Mouse (Mus musculus) kidney, embryonic 16.5 days (tissue): Measurements from ENCODE around the gene Dgkg. TPM values are rescaled to one million over a fixed set of nuclear protein-coding genes. Genes with fewer than 3 reads are reported as not detected.

Source experiments
- ATAC-seq: fragments of 200-750 bp; cut with Nextera tagmentation; 2 replicates; pipeline ENCODE4 v1.8.0; 2017; ENCODE audit warnings: moderate TSS enrichment; ENCODE audit not compliant: low FRiP score, low TSS enrichment
- H3K27ac ChIP-seq: fragments of 300-500 bp; sonication (generic); 2 replicates; pipeline ENCODE4 v1.5.1; 2014; ENCODE audit warnings: low read length
- H3K27me3 ChIP-seq: fragments of 300-500 bp; sonication (generic); 2 replicates; pipeline ENCODE4 v1.6.1; 2014; ENCODE audit warnings: low read length, control low read depth, mixed read lengths; ENCODE audit not compliant: insufficient read depth
- H3K36me3 ChIP-seq: fragments of 300-500 bp; sonication (generic); 2 replicates; pipeline ENCODE4 v1.6.1; 2014; ENCODE audit warnings: low read length, control low read depth, mixed read lengths; ENCODE audit not compliant: insufficient read depth
- H3K4me1 ChIP-seq: fragments of 300-500 bp; sonication (generic); 2 replicates; pipeline ENCODE4 v1.6.1; 2014; ENCODE audit warnings: low read length, control low read depth, mixed read lengths; ENCODE audit not compliant: insufficient read depth
- H3K4me2 ChIP-seq: fragments of 300-500 bp; sonication (generic); replicated peaks from 2 replicates; pipeline ENCODE4 v1.6.1; 2014; ENCODE audit warnings: low read depth, low read length
- H3K4me3 ChIP-seq: fragments of 300-500 bp; sonication (generic); 2 replicates; pipeline ENCODE4 v1.5.1; 2014; ENCODE audit warnings: mild to moderate bottlenecking, low read length
- H3K9ac ChIP-seq: fragments of 300-500 bp; sonication (generic); replicated peaks from 2 replicates; pipeline ENCODE4 v1.6.1; 2014; ENCODE audit warnings: low read length
- H3K9me3 ChIP-seq: fragments of 300-500 bp; sonication (generic); 2 replicates; pipeline ENCODE4 v1.6.1; 2016; ENCODE audit warnings: low read length, control low read depth
- WGBS: fragments of 180-500 bp; shearing (Covaris S2); extraction: QIAGEN DNeasy Blood & Tissue Kit; methylation state at CpG from one replicate; pipeline ENCODE4 v1.1.7; 2014; 5-methylcytosine and 5-hydroxymethylcytosine counted together
- polyA plus RNA-seq: library from polyadenylated mRNA; unstranded; fragments of >200 nt; fragmentation: Nextera tagmentation; extraction: Ambion mirVana; gene quantifications from 2 replicates; pipeline ENCODE4 v1.2.1, GENCODE M21; 2015

Dgkg gene
- polyA plus RNA-seq, 1 experiment from 2014 or later = 0.51 TPM

GRCm38 (mm10) chr16:22510861-22511637, 146.0 kb downstream of the Dgkg start:
- Histone ChIP-seq H3K36me3 (no peaks in the 10 kb centered on the region), H3K9ac (no peak overlapping the region), H3K4me1 (no peaks in the 10 kb centered on the region), H3K27me3 (no peaks in the 10 kb centered on the region), H3K27ac (no peak overlapping the region), H3K4me3 (no peak overlapping the region), H3K4me2 (no peak overlapping the region), H3K9me3 (no peaks in the 10 kb centered on the region)
- ATAC-seq = no peak
- WGBS = 70% methylated on average over 9 of the region's 9 CpGs

- peaks cover 10% of the 10 kb centered on the region; the same call in 1 of the 2 replicates for H3K4me1 ChIP-seq
- WGBS = 90% methylated on average over 5 of the region's 5 CpGs
- H3K27ac ChIP-seq = no peak overlapping the region
- H3K9me3 ChIP-seq = no peaks in the 10 kb centered on the region
- no peak overlapping the region for H3K4me3 ChIP-seq
- no peak for ATAC-seq
- H3K9ac ChIP-seq = no peak overlapping the region
- H3K36me3 ChIP-seq = no peaks in the 10 kb centered on the region
- H3K27me3 ChIP-seq = no peaks in the 10 kb centered on the region
- H3K4me2 ChIP-seq = no peak overlapping the region
Measured at GRCm38 (mm10) chr16:22508936-22509563, 148.0 kb downstream of the Dgkg start.

- Histone ChIP-seq H3K9me3 (no peaks in the 10 kb centered on the region), H3K36me3 (no peaks in the 10 kb centered on the region), H3K4me3 (no peak overlapping the region), H3K4me2 (no peak overlapping the region), H3K9ac (no peak overlapping the region), H3K4me1 (peaks cover 12% of the 10 kb centered on the region; the same call in 1 of the 2 replicates), H3K27ac (no peak overlapping the region), H3K27me3 (no peaks in the 10 kb centered on the region)
- WGBS = 71% methylated on average over 6 of the region's 6 CpGs
- ATAC-seq = no peak
Measured at GRCm38 (mm10) chr16:22505656-22506055, 151.4 kb downstream of the Dgkg start.

GRCm38 (mm10) chr16:22504851-22505250, 152.2 kb downstream of the Dgkg start:
- WGBS = 33% methylated on average over 8 of the region's 8 CpGs
- H3K4me2 ChIP-seq = no peak overlapping the region
- no peaks in the 10 kb centered on the region for H3K27me3 ChIP-seq
- no peaks in the 10 kb centered on the region for H3K9me3 ChIP-seq
- no peaks in the 10 kb centered on the region for H3K36me3 ChIP-seq
- no peak overlapping the region for H3K4me3 ChIP-seq
- H3K9ac ChIP-seq = no peak overlapping the region
- peak; percentile 42 for ATAC-seq
- H3K4me1 ChIP-seq = peaks cover 12% of the 10 kb centered on the region; the same call in 1 of the 2 replicates
- no peak overlapping the region for H3K27ac ChIP-seq

GRCm38 (mm10) chr16:22504049-22504448, 153.0 kb downstream of the Dgkg start:
- whole genome bisulfite sequencing = 73% methylated on average over 5 of the region's 5 CpGs
- Histone ChIP-seq H3K4me3 (no peak overlapping the region), H3K9me3 (no peaks in the 10 kb centered on the region), H3K4me1 (peaks cover 12% of the 10 kb centered on the region; the same call in 1 of the 2 replicates), H3K36me3 (no peaks in the 10 kb centered on the region), H3K4me2 (no peak overlapping the region), H3K27ac (no peak overlapping the region), H3K27me3 (no peaks in the 10 kb centered on the region), H3K9ac (peak overlapping the region; percentile 22; the same call in 1 of the 2 replicates)
- no peak for ATAC-seq

GRCm38 (mm10) chr16:22503467-22503866, 153.6 kb downstream of the Dgkg start:
- Histone ChIP-seq H3K9ac (no peak overlapping the region), H3K36me3 (no peaks in the 10 kb centered on the region), H3K27ac (no peak overlapping the region), H3K27me3 (no peaks in the 10 kb centered on the region), H3K4me1 (peaks cover 12% of the 10 kb centered on the region; the same call in 1 of the 2 replicates), H3K4me3 (no peak overlapping the region), H3K4me2 (no peak overlapping the region), H3K9me3 (no peaks in the 10 kb centered on the region)
- 63% methylated on average over 4 of the region's 4 CpGs for WGBS
- ATAC-seq = no peak

GRCm38 (mm10) chr16:22501855-22502254, 155.2 kb downstream of the Dgkg start:
- Histone ChIP-seq H3K4me2 (no peak overlapping the region), H3K9me3 (no peaks in the 10 kb centered on the region), H3K27ac (no peak overlapping the region), H3K4me3 (no peak overlapping the region), H3K4me1 (peaks cover 12% of the 10 kb centered on the region; the same call in 1 of the 2 replicates), H3K36me3 (no peaks in the 10 kb centered on the region), H3K9ac (no peak overlapping the region), H3K27me3 (no peaks in the 10 kb centered on the region)
- 74% methylated on average over 6 of the region's 6 CpGs for WGBS
- ATAC-seq = no peak

- 88% methylated on average over 5 of the region's 5 CpGs for WGBS
Measured at GRCm38 (mm10) chr16:22500561-22500960, 156.5 kb downstream of the Dgkg start.

GRCm38 (mm10) chr16:22499951-22500350, 157.1 kb downstream of the Dgkg start:
- H3K27ac ChIP-seq = no peak overlapping the region
- no peak overlapping the region for H3K4me2 ChIP-seq
- no peaks in the 10 kb centered on the region for H3K36me3 ChIP-seq
- H3K9ac ChIP-seq = no peak overlapping the region
- H3K4me3 ChIP-seq = no peak overlapping the region
- peaks cover 11% of the 10 kb centered on the region; the same call in 1 of the 2 replicates for H3K4me1 ChIP-seq
- no peaks in the 10 kb centered on the region for H3K9me3 ChIP-seq
- 96% methylated on average over 5 of the region's 5 CpGs for WGBS
- ATAC-seq = no peak
- no peaks in the 10 kb centered on the region for H3K27me3 ChIP-seq

More at GRCm38 (mm10) chr16:22500561-22500960, 156.5 kb downstream of the Dgkg start:
- H3K27ac ChIP-seq = no peak overlapping the region
- H3K4me1 ChIP-seq = peaks cover 12% of the 10 kb centered on the region; the same call in 1 of the 2 replicates
- ATAC-seq = no peak
- no peaks in the 10 kb centered on the region for H3K36me3 ChIP-seq
- no peaks in the 10 kb centered on the region for H3K9me3 ChIP-seq
- no peak overlapping the region for H3K4me3 ChIP-seq
- H3K9ac ChIP-seq = no peak overlapping the region
- no peaks in the 10 kb centered on the region for H3K27me3 ChIP-seq
- H3K4me2 ChIP-seq = no peak overlapping the region

- WGBS = 89% methylated on average over 3 of the region's 3 CpGs
- Histone ChIP-seq H3K4me2 (no peak overlapping the region), H3K27ac (no peak overlapping the region), H3K4me1 (peaks cover 6% of the 10 kb centered on the region; the same call in 1 of the 2 replicates), H3K9ac (no peak overlapping the region), H3K9me3 (no peaks in the 10 kb centered on the region), H3K36me3 (no peaks in the 10 kb centered on the region), H3K27me3 (no peaks in the 10 kb centered on the region), H3K4me3 (no peak overlapping the region)
- ATAC-seq = no peak
Measured at GRCm38 (mm10) chr16:22499447-22499846, 157.6 kb downstream of the Dgkg start.
